Mouse (Mus musculus): ENCODE data around the gene Tmem8.

The Tmem8 gene

GRCm38 (mm10) chr17:26113181-26113948 is at the start of gene Tmem8:
Tmem8 (plus strand) TSS chr17:26113299.
- peak; percentile 84 to 92 for DNase-seq

- peak; percentile 39 to 53 for DNase-seq
Measured at GRCm38 (mm10) chr17:26064916-26065315, 48.2 kb upstream of the Tmem8 start.

- DNase-seq: no peak
Measured at GRCm38 (mm10) chr17:26066488-26067020, 46.5 kb upstream of the Tmem8 start.

- DNase-seq: peak in 1 of 2 experiments; percentile 32
Measured at GRCm38 (mm10) chr17:26068024-26068830, 44.9 kb upstream of the Tmem8 start.

- peak; percentile 88 to 93 for DNase-seq
Measured at GRCm38 (mm10) chr17:26068831-26069739, 44.0 kb upstream of the Tmem8 start, which contains the start of gene Rab11fip3. Rab11fip3 (minus strand) TSS chr17:26069555.

GRCm38 (mm10) chr17:26070136-26070535 is 43.0 kb upstream of the Tmem8 start:
- DNase-seq: no peak

GRCm38 (mm10) chr17:26075246-26075645 is 37.9 kb upstream of the Tmem8 start:
- DNase-seq: no peak

- DNase-seq: no peak
Measured at GRCm38 (mm10) chr17:26078851-26079250, 34.2 kb upstream of the Tmem8 start.

- DNase-seq: no peak
Measured at GRCm38 (mm10) chr17:26080867-26081266, 32.2 kb upstream of the Tmem8 start.

GRCm38 (mm10) chr17:26087059-26087564 is 26.0 kb upstream of the Tmem8 start:
- DNase-seq: no peak

GRCm38 (mm10) chr17:26089905-26090632 is 23.0 kb upstream of the Tmem8 start, which contains the start of gene Decr2:
Decr2 (minus strand) TSS chr17:26090337.
- DNase-seq: peak; percentile 93 to 94

- DNase-seq: no peak
Measured at GRCm38 (mm10) chr17:26094531-26095110, 18.5 kb upstream of the Tmem8 start.

GRCm38 (mm10) chr17:26095121-26095740 is 17.9 kb upstream of the Tmem8 start, which contains the start of gene Nme4:
Nme4 (minus strand) TSS chr17:26095602.
- DNase-seq: peak; percentile 37 to 72

GRCm38 (mm10) chr17:26098461-26098860 is 14.6 kb upstream of the Tmem8 start:
- no peak for DNase-seq

GRCm38 (mm10) chr17:26099316-26099715 is 13.8 kb upstream of the Tmem8 start:
- DNase-seq: peak in 1 of 2 experiments; percentile 51

GRCm38 (mm10) chr17:26100166-26100565 is 12.9 kb upstream of the Tmem8 start:
- no peak for DNase-seq

- DNase-seq: peak; percentile 77 to 89
Measured at GRCm38 (mm10) chr17:26101478-26101877, 11.6 kb upstream of the Tmem8 start.

- DNase-seq: no peak
Measured at GRCm38 (mm10) chr17:26105619-26106018, 7.5 kb upstream of the Tmem8 start.

GRCm38 (mm10) chr17:26110156-26110555 is 2.9 kb upstream of the Tmem8 start:
- no peak for DNase-seq

GRCm38 (mm10) chr17:26111024-26111423 is 2.1 kb upstream of the Tmem8 start:
- DNase-seq: no peak
